Mouse (Mus musculus) kidney, embryonic 16.5 days (tissue): ENCODE results near the gene Mcm3ap. TPM values are rescaled to one million over a fixed set of nuclear protein-coding genes. Genes with fewer than 3 reads are reported as not detected.

Experiments
- ATAC-seq: fragments of 200-750 bp; cut with Nextera tagmentation; 2 replicates; pipeline ENCODE4 v1.8.0; 2017; ENCODE audit warnings: moderate TSS enrichment; ENCODE audit not compliant: low FRiP score, low TSS enrichment
- H3K27ac ChIP-seq: fragments of 300-500 bp; sonication (generic); 2 replicates; pipeline ENCODE4 v1.5.1; 2014; ENCODE audit warnings: low read length
- H3K27me3 ChIP-seq: fragments of 300-500 bp; sonication (generic); 2 replicates; pipeline ENCODE4 v1.6.1; 2014; ENCODE audit warnings: low read length, control low read depth, mixed read lengths; ENCODE audit not compliant: insufficient read depth
- H3K36me3 ChIP-seq: fragments of 300-500 bp; sonication (generic); 2 replicates; pipeline ENCODE4 v1.6.1; 2014; ENCODE audit warnings: low read length, control low read depth, mixed read lengths; ENCODE audit not compliant: insufficient read depth
- H3K4me1 ChIP-seq: fragments of 300-500 bp; sonication (generic); 2 replicates; pipeline ENCODE4 v1.6.1; 2014; ENCODE audit warnings: low read length, control low read depth, mixed read lengths; ENCODE audit not compliant: insufficient read depth
- H3K4me2 ChIP-seq: fragments of 300-500 bp; sonication (generic); replicated peaks from 2 replicates; pipeline ENCODE4 v1.6.1; 2014; ENCODE audit warnings: low read depth, low read length
- H3K4me3 ChIP-seq: fragments of 300-500 bp; sonication (generic); 2 replicates; pipeline ENCODE4 v1.5.1; 2014; ENCODE audit warnings: mild to moderate bottlenecking, low read length
- H3K9ac ChIP-seq: fragments of 300-500 bp; sonication (generic); replicated peaks from 2 replicates; pipeline ENCODE4 v1.6.1; 2014; ENCODE audit warnings: low read length
- H3K9me3 ChIP-seq: fragments of 300-500 bp; sonication (generic); 2 replicates; pipeline ENCODE4 v1.6.1; 2016; ENCODE audit warnings: low read length, control low read depth
- WGBS: fragments of 180-500 bp; shearing (Covaris S2); extraction: QIAGEN DNeasy Blood & Tissue Kit; methylation state at CpG from one replicate; pipeline ENCODE4 v1.1.7; 2014; 5-methylcytosine and 5-hydroxymethylcytosine counted together
- polyA plus RNA-seq: library from polyadenylated mRNA; unstranded; fragments of >200 nt; fragmentation: Nextera tagmentation; extraction: Ambion mirVana; gene quantifications from 2 replicates; pipeline ENCODE4 v1.2.1, GENCODE M21; 2015

The Mcm3ap gene
- polyA plus RNA-seq, 1 experiment from 2014 or later: 50.2 TPM

DNA sequence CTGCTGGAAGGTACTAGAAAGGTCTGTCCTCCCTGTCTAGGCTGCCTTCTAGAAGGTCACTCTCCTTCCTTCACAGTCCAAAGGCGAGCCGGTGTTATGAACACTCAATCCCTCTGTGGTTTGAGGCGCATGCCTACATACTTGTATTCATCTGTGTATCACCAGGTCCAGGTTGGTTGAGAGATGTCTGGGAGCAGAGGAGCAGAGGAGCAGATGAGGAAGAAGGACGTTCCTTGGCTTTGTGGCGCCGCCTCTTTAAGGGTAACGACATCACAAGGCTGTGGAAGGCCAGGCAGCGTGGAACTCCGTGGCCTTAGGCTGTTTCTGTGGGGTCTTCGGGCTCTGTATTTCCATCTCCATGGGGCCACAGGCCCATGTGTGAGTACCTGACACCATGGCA is 93.2 kb downstream of the Mcm3ap start, which contains the start of gene Spatc1l:
Gene Spatc1l (plus strand): TSS at position 301 of the 400 bp plus-strand sequence.
- 90% methylated on average over 10 of the region's 10 CpGs for WGBS
- Histone ChIP-seq H3K9ac (no peak within 1 kb of the TSS), H3K4me3 (no peak within 1 kb of the TSS), H3K4me1 (no peaks in the 10 kb centered on the region), H3K27me3 (no peaks in the 10 kb centered on the region), H3K27ac (no peak within 1 kb of the TSS), H3K36me3 (no peaks in the 10 kb centered on the region), H3K9me3 (no peaks in the 10 kb centered on the region), H3K4me2 (no peak within 1 kb of the TSS)
- no peak for ATAC-seq

Other genes with a start within 250 kb of the Mcm3ap start
- gene Prmt2, start 231.1 kb upstream of the Mcm3ap start, polyA plus RNA-seq: 63.1 and 69.9 TPM in 2 replicates
- gene S100b, start 215.1 kb upstream of the Mcm3ap start, polyA plus RNA-seq: 0.45 and 0.54 TPM in 2 replicates
- gene Dip2a, start 123.6 kb upstream of the Mcm3ap start, polyA plus RNA-seq: 11.7 and 12.2 TPM in 2 replicates
- 2.6 TPM in 1 of 2 replicates, not detected in the other for gene AC141477.1, start 28.5 kb upstream of the Mcm3ap start, polyA plus RNA-seq
- 15.3 and 18.0 TPM in 2 replicates for gene Pcnt, start 26.1 kb upstream of the Mcm3ap start, polyA plus RNA-seq
- not detected in 2 replicates for gene 2610028H24Rik, start 19.8 kb upstream of the Mcm3ap start, polyA plus RNA-seq
- 7.5 and 7.6 TPM in 2 replicates for gene Ybey, start 187 bp downstream of the Mcm3ap start, polyA plus RNA-seq
- 23.4 and 26.0 TPM in 2 replicates for gene Lss, start 62.7 kb downstream of the Mcm3ap start, polyA plus RNA-seq
- not detected in 2 replicates for gene Spatc1l, start 93.3 kb downstream of the Mcm3ap start, polyA plus RNA-seq
- gene Ftcd, start 106.7 kb downstream of the Mcm3ap start, polyA plus RNA-seq: 0.41 and 0.46 TPM in 2 replicates
- 68.6 and 91.3 TPM in 2 replicates for gene Col6a2, start 154.7 kb downstream of the Mcm3ap start, polyA plus RNA-seq